Mouse (Mus musculus): ENCODE results near the gene Cacna2d2.

Gene Cacna2d2

DNA sequence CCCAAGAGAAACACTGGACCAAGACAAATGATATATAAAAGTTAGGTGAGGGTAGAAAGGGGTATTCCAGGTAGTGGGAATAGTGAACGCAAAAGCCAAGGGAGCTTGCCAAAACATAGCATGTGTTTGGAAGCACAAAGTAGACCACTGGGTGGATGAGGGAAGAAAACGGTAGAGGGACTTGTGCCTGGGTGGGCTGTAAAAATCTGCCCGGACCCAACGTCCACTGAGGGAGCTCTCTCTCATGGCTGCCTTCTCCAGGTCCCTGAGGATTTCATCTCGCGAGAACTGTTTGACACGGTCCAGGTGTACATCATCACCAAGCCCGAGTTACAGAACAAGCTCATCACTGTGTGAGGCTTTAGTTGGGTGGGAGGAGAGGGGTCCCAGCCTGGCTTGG is 143.3 kb downstream of the Cacna2d2 start:
- Histone ChIP-seq H3K4me3 (replicated peaks; ENCODE audit: low read length) (peak overlapping the region; percentile 88), H3K4me1 (replicated peaks; ENCODE audit: low read depth, low read length) (peaks cover 72% of the 10 kb centered on the region), H3K27me3 (ENCODE audit: insufficient read depth, low read length) (peaks cover 5% of the 10 kb centered on the region), H3K36me3 (ENCODE audit: insufficient read depth, low read length) (peaks cover 48% of the 10 kb centered on the region), H3K9me3 (ENCODE audit: low read length) (no peaks in the 10 kb centered on the region)
- TF ChIP-seq POU5F1 (IDR thresholded peaks at IDR 0.05; ENCODE audit: borderline replicate concordance, low read length) (no peak), NANOG (IDR thresholded peaks at IDR 0.05; ENCODE audit: borderline replicate concordance, low read length) (no peak), CTCF (conservative IDR thresholded peaks at IDR 0.05; ENCODE audit: low read length) (no peak)

DNA sequence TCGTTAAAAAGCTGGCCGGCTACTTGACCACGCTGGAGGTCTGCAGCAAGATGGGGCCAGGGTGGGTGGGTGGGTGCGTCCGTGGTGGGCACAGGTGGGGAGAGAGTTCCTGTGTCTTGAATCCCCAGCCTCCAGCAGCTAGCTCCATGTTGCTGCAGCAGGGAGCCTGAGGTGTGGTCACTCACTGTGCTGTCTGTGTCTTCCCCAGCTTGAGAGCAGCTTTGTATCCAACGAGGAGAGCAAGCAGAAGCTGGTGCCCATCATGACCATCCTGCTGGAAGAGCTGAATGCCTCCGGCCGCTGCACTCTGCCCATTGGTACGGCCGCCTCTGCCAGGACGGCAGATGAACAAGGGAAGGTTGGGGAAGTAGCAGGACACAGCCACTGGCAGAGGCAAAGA is 143.9 kb downstream of the Cacna2d2 start:
- H3K4me3 ChIP-seq (replicated peaks; ENCODE audit: low read length): no peak overlapping the region
- H3K36me3 ChIP-seq (ENCODE audit: insufficient read depth, low read length): peaks cover 42% of the 10 kb centered on the region
- peaks cover 10% of the 10 kb centered on the region for H3K27me3 ChIP-seq (ENCODE audit: insufficient read depth, low read length)
- no peak for TF ChIP-seq CTCF (conservative IDR thresholded peaks at IDR 0.05; ENCODE audit: low read length)
- H3K9me3 ChIP-seq (ENCODE audit: low read length): no peaks in the 10 kb centered on the region
- H3K4me1 ChIP-seq (replicated peaks; ENCODE audit: low read depth, low read length): peaks cover 70% of the 10 kb centered on the region

DNA sequence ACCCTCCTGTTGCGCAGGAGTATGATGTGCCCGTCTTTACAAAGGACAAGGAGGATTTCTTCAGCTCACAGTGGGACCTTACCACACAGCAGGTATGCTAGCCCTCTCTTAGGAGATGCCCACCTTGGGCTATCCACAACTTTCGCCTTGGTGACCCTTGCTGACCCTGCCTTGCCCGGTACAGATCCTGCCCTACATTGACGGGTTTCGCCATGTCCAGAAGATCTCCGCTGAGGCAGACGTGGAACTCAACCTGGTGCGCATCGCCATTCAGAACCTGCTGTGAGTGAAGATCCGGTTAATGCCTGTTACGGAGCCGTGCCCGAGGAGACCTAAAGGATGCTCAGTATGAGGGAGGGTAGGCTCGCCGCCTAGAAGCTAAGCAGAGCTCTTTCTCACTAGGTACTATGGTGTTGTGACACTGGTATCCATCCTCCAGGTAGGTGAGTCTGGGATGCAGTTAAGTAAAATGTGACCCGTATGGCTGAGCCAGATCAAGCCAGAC is 144.8 kb downstream of the Cacna2d2 start:
- Histone ChIP-seq H3K27me3 (ENCODE audit: insufficient read depth, low read length) (peaks cover 20% of the 10 kb centered on the region), H3K4me1 (replicated peaks; ENCODE audit: low read depth, low read length) (peaks cover 74% of the 10 kb centered on the region), H3K9me3 (ENCODE audit: low read length) (no peaks in the 10 kb centered on the region), H3K4me3 (replicated peaks; ENCODE audit: low read length) (no peak overlapping the region), H3K36me3 (ENCODE audit: insufficient read depth, low read length) (peaks cover 33% of the 10 kb centered on the region)
- TF ChIP-seq NANOG (IDR thresholded peaks at IDR 0.05; ENCODE audit: borderline replicate concordance, low read length): no peak
- TF ChIP-seq POU5F1 (IDR thresholded peaks at IDR 0.05; ENCODE audit: borderline replicate concordance, low read length): no peak
- no peak for TF ChIP-seq CTCF (conservative IDR thresholded peaks at IDR 0.05; ENCODE audit: low read length)

DNA sequence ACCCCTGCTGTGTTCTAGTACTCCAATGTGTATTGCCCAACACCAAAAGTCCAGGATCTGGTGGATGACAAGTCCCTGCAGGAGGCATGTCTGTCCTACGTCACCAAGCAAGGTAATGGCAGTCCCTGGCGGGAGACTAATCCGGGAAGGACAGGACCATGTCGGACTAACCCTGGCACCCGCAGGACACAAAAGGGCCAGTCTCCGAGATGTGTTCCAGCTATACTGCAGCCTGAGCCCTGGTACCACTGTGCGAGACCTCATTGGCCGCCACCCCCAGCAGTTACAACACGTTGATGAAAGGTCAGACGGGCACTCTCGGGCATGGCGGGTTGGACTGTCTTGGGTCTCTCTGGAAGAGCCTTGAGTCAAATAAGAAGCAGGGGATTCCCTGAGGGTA is 145.3 kb downstream of the Cacna2d2 start:
- Histone ChIP-seq H3K4me1 (replicated peaks; ENCODE audit: low read depth, low read length) (peaks cover 77% of the 10 kb centered on the region), H3K4me3 (replicated peaks; ENCODE audit: low read length) (no peak overlapping the region), H3K36me3 (ENCODE audit: insufficient read depth, low read length) (peaks cover 28% of the 10 kb centered on the region), H3K9me3 (ENCODE audit: low read length) (no peaks in the 10 kb centered on the region), H3K27me3 (ENCODE audit: insufficient read depth, low read length) (peaks cover 25% of the 10 kb centered on the region)
- no peak for TF ChIP-seq NANOG (IDR thresholded peaks at IDR 0.05; ENCODE audit: borderline replicate concordance, low read length)
- no peak for TF ChIP-seq CTCF (conservative IDR thresholded peaks at IDR 0.05; ENCODE audit: low read length)
- TF ChIP-seq POU5F1 (IDR thresholded peaks at IDR 0.05; ENCODE audit: borderline replicate concordance, low read length): no peak

DNA sequence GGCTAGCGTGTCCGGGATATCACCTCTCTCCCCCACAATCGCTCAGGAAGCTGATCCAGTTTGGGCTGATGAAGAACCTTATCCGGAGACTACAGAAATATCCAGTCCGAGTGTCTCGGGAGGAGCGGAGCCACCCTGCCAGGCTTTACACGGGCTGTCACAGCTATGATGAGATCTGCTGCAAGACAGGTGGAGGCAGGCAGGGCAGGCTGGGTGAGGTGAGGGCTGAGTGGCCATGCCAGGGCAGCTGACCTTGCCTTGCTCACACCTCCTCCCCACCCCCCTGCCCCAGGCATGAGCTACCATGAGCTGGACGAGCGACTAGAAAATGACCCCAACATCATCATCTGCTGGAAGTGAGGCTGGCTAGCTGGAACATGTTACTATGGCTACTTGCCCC is 145.8 kb downstream of the Cacna2d2 start:
- peaks cover 29% of the 10 kb centered on the region for H3K27me3 ChIP-seq (ENCODE audit: insufficient read depth, low read length)
- no peaks in the 10 kb centered on the region for H3K9me3 ChIP-seq (ENCODE audit: low read length)
- no peak overlapping the region for H3K4me3 ChIP-seq (replicated peaks; ENCODE audit: low read length)
- TF ChIP-seq CTCF (conservative IDR thresholded peaks at IDR 0.05; ENCODE audit: low read length) (no peak), POU5F1 (IDR thresholded peaks at IDR 0.05; ENCODE audit: borderline replicate concordance, low read length) (no peak), NANOG (IDR thresholded peaks at IDR 0.05; ENCODE audit: borderline replicate concordance, low read length) (no peak)
- peaks cover 23% of the 10 kb centered on the region for H3K36me3 ChIP-seq (ENCODE audit: insufficient read depth, low read length)
- peaks cover 77% of the 10 kb centered on the region for H3K4me1 ChIP-seq (replicated peaks; ENCODE audit: low read depth, low read length)

DNA sequence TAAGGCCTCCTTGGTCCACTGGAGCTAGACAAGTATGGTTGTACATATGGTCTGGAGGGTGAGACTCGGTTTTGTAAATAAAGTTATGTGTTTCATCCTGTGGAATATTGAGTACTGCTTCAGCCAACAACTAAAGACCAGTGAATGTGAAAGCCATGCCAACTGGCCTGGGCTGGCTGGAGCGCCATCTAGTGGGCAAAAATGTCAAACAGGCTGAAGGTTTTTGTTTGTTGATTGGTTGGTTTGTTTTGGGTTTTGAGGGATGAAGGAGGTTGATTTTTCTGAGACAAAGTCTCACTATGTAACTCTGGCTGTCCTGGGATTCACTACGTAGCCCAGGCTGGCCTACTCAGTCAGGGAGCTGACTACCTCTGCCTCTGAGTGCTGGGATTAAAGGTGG is 146.2 kb downstream of the Cacna2d2 start:
- Histone ChIP-seq H3K36me3 (ENCODE audit: insufficient read depth, low read length) (peaks cover 20% of the 10 kb centered on the region), H3K9me3 (ENCODE audit: low read length) (no peaks in the 10 kb centered on the region), H3K4me3 (replicated peaks; ENCODE audit: low read length) (no peak overlapping the region), H3K27me3 (ENCODE audit: insufficient read depth, low read length) (peaks cover 33% of the 10 kb centered on the region), H3K4me1 (replicated peaks; ENCODE audit: low read depth, low read length) (peaks cover 79% of the 10 kb centered on the region)
- TF ChIP-seq NANOG (IDR thresholded peaks at IDR 0.05; ENCODE audit: borderline replicate concordance, low read length) (no peak), CTCF (conservative IDR thresholded peaks at IDR 0.05; ENCODE audit: low read length) (peak; percentile 92)

DNA sequence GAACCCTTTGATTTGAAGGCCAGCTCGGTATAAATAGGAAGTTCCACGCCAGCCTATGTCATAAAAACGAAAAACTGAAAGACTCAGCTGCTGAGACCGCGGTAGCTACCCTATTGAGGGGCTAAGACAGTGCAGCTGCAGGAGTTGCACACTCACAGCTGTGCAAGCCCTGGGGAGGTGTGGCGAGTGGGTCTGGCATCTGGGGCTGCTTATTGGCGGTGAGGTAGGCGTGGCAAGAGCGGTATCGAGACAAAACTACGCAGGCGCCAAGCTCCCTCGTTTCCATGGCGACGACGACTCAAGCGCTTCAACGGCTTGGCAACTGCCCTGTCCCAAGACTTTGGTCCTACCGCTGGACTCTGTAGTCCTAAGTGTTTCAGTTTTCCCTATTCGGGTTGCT is 147.6 kb downstream of the Cacna2d2 start, which contains the start of gene Zmynd10:
Gene Zmynd10 (plus strand): TSS at position 273 of the 400 bp plus-strand sequence.
- Histone ChIP-seq H3K9me3 (ENCODE audit: low read length) (no peaks in the 10 kb centered on the region), H3K36me3 (ENCODE audit: insufficient read depth, low read length) (peaks cover 20% of the 10 kb centered on the region), H3K4me1 (replicated peaks; ENCODE audit: low read depth, low read length) (peaks cover 81% of the 10 kb centered on the region), H3K27me3 (ENCODE audit: insufficient read depth, low read length) (peaks cover 48% of the 10 kb centered on the region), H3K4me3 (replicated peaks; ENCODE audit: low read length) (peak within 1 kb of the TSS; percentile 67)
- TF ChIP-seq POU5F1 (IDR thresholded peaks at IDR 0.05; ENCODE audit: borderline replicate concordance, low read length) (no peak), CTCF (conservative IDR thresholded peaks at IDR 0.05; ENCODE audit: low read length) (no peak), NANOG (IDR thresholded peaks at IDR 0.05; ENCODE audit: borderline replicate concordance, low read length) (no peak)

DNA sequence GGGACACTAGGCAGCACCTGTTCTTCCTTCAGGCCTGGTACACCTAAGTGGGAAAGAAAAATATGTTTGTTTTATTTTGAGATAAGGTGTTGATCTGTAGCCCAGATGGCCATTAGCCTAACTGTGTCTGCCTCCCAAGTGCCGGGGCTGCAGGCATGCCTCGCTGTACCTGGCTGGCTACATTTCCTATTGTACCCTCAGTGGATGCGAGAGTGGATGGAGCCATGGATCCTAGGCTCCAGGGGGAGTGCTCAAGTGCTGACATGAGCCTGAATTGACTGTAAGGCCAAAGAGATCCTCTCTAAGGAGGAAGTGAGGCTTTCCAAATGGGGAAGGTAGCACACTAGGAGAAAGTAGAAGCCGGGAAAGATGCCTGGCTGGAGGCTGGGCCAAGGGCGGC is 148.5 kb downstream of the Cacna2d2 start:
- Histone ChIP-seq H3K9me3 (ENCODE audit: low read length) (no peaks in the 10 kb centered on the region), H3K36me3 (ENCODE audit: insufficient read depth, low read length) (peaks cover 20% of the 10 kb centered on the region), H3K4me1 (replicated peaks; ENCODE audit: low read depth, low read length) (peaks cover 82% of the 10 kb centered on the region), H3K4me3 (replicated peaks; ENCODE audit: low read length) (no peak overlapping the region), H3K27me3 (ENCODE audit: insufficient read depth, low read length) (peaks cover 57% of the 10 kb centered on the region)
- TF ChIP-seq NANOG (IDR thresholded peaks at IDR 0.05; ENCODE audit: borderline replicate concordance, low read length) (no peak), POU5F1 (IDR thresholded peaks at IDR 0.05; ENCODE audit: borderline replicate concordance, low read length) (no peak)

DNA sequence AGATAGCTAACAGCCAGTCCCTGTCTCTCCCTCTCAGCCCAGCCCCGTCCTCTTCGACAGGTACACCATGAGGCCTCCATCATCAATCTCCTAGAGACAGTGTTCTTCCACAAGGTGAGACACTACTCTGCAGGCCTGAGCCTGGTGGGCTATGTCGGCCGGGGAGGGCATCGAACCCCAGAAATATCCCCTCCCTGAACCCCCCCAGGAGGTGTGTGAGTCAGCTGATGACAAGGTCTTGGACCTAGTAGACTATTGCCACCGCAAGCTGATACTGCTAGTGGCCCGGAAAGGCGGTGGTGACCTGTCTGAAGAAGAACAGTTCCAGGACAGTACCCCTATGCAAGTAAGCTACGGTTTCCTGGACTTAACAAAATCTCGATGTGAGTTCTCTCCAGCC is 149.4 kb downstream of the Cacna2d2 start:
- H3K4me3 ChIP-seq (replicated peaks; ENCODE audit: low read length): no peak overlapping the region
- TF ChIP-seq NANOG (IDR thresholded peaks at IDR 0.05; ENCODE audit: borderline replicate concordance, low read length) (no peak), POU5F1 (IDR thresholded peaks at IDR 0.05; ENCODE audit: borderline replicate concordance, low read length) (no peak), CTCF (conservative IDR thresholded peaks at IDR 0.05; ENCODE audit: low read length) (no peak)

More for the DNA sequence above, 149.4 kb downstream of the Cacna2d2 start:
- Histone ChIP-seq H3K27me3 (ENCODE audit: insufficient read depth, low read length) (peaks cover 64% of the 10 kb centered on the region), H3K4me1 (replicated peaks; ENCODE audit: low read depth, low read length) (peaks cover 85% of the 10 kb centered on the region), H3K9me3 (ENCODE audit: low read length) (no peaks in the 10 kb centered on the region), H3K36me3 (ENCODE audit: insufficient read depth, low read length) (peaks cover 17% of the 10 kb centered on the region)
